Mouse (Mus musculus): ENCODE measurements around the gene Elof1. TPM values are rescaled to one million over a fixed set of nuclear protein-coding genes. Genes with fewer than 3 reads are reported as not detected.

Elof1 gene
- total RNA-seq, 2 experiments from 2014 or later = 60.4 to 60.7 TPM

Small RNA genes lying within 50 kb of the gene (microRNA-seq; reads per million reads assigned to microRNA genes)
- 0.20 to 0.22 reads per million in 2 experiments for gene Mir7084

Other genes with a start within 250 kb of the Elof1 start
- 10 to 100 TPM; 30.4 to 36.7 TPM for gene Rab3d, start 199.0 kb downstream of the Elof1 start, total RNA-seq (2021)
- 10 to 100 TPM; 15.5 to 16.1 TPM for gene Ccdc159, start 189.7 kb downstream of the Elof1 start, total RNA-seq (2021)
- gene Tmem205, start 189.6 kb downstream of the Elof1 start, total RNA-seq (2021) = 10 to 100 TPM; 30.4 to 35.3 TPM
- 100 to 1,000 TPM; 312 to 317 TPM for gene Plppr2, start 180.1 kb downstream of the Elof1 start, total RNA-seq (2021)
- 10 to 100 TPM; 13.5 to 14.5 TPM for gene Swsap1, start 161.4 kb downstream of the Elof1 start, total RNA-seq (2021)
- gene Epor, start 153.7 kb downstream of the Elof1 start, total RNA-seq (2021) = 1 to 10 TPM; 2.0 to 3.2 TPM
- 1 to 10 TPM; 1.4 to 2.2 TPM for gene Rgl3, start 127.7 kb downstream of the Elof1 start, total RNA-seq (2021)
- gene Ccdc151, start 114.5 kb downstream of the Elof1 start, total RNA-seq (2021) = 1 to 10 TPM; 5.3 to 5.7 TPM
- gene Prkcsh, start 114.4 kb downstream of the Elof1 start, total RNA-seq (2021) = 10 to 100 TPM; 90.5 to 96.5 TPM
- 100 to 1,000 TPM; 197 to 205 TPM for gene Elavl3, start 65.1 kb downstream of the Elof1 start, total RNA-seq (2021)
- gene Gm49318, start 45.9 kb downstream of the Elof1 start, total RNA-seq (2021) = 1 to 10 TPM in 1 of 2 experiments, not detected in 1; 6.2 TPM
- gene Zfp653, start 45.8 kb downstream of the Elof1 start, total RNA-seq (2021) = 10 to 100 TPM; 19.4 to 21.1 TPM
- 10 to 100 TPM; 45.8 to 46.8 TPM for gene Ecsit, start 31.7 kb downstream of the Elof1 start, total RNA-seq (2021)
- under 1 TPM; 0.42 to 0.43 TPM for gene Cnn1, start 18.0 kb downstream of the Elof1 start, total RNA-seq (2021)
- under 1 TPM; 0.53 to 0.67 TPM for gene Acp5, start 18.5 kb upstream of the Elof1 start, total RNA-seq (2021)
- gene Pigyl, start 39.7 kb upstream of the Elof1 start, total RNA-seq (2021) = 10 to 100 TPM; 38.8 to 48.5 TPM
- under 1 TPM; 0.25 to 0.62 TPM for gene Zfp872, start 70.9 kb upstream of the Elof1 start, total RNA-seq (2021)
- gene Zfp809, start 108.5 kb upstream of the Elof1 start, total RNA-seq (2021) = 10 to 100 TPM; 16.9 to 18.5 TPM
- 1 to 10 TPM; 5.6 to 6.0 TPM for gene Zfp599, start 142.7 kb upstream of the Elof1 start, total RNA-seq (2021)
- 10 to 100 TPM; 18.7 to 25.4 TPM for gene Zfp810, start 190.5 kb upstream of the Elof1 start, total RNA-seq (2021)